37 mouse cellular contexts compared by ENCODE assay signal in genomic region chr19:53399213-53399612, GRCm38 (mm10). TPM values are rescaled to one million over a fixed set of nuclear protein-coding genes. Genes with fewer than 3 reads are reported as not detected.
DNase-seq lines count a peak whose midpoint lies in the region; ATAC-seq lines count a peak whose summit lies in the region.
"Had no signal": no experiment of that assay in that cellular context is flagged by ENCODE, and none has a peak within 500 bp of the region (broad histone marks: within the 10 kb centered on the region; RNA-seq: fewer than 3 reads in every experiment).

No protein-coding gene starts in this region.

- no peaks in the 10 kb centered on the region for H3K36me3 ChIP-seq in forebrain, embryonic 12.5 days (replicated peaks)
- no peaks in the 10 kb centered on the region for H3K36me3 ChIP-seq in midbrain, embryonic 16.5 days (ENCODE audit: control insufficient read depth, insufficient read depth, low read length)
- H3K36me3 ChIP-seq: heart, embryonic 15.5 days; hindbrain, embryonic 13.5 days; liver, embryonic 12.5 days; midbrain, embryonic 10.5 days; midbrain, embryonic 15.5 days; neural tube, embryonic 13.5 days had no signal

- no peak overlapping the region for H3K4me3 ChIP-seq in forebrain, embryonic 12.5 days (replicated peaks)
- no peak overlapping the region for H3K4me3 ChIP-seq in midbrain, embryonic 16.5 days (ENCODE audit: low read depth, low read length)
- H3K4me3 ChIP-seq: gastrocnemius, adult 2 months; heart, embryonic 15.5 days; hindbrain, embryonic 13.5 days; liver, embryonic 12.5 days; midbrain, embryonic 10.5 days; midbrain, embryonic 15.5 days; myocyte; neural tube, embryonic 13.5 days had no signal

- H3K4me2 ChIP-seq in forebrain, embryonic 12.5 days: no peak overlapping the region
- no peak overlapping the region for H3K4me2 ChIP-seq in midbrain, embryonic 16.5 days (ENCODE audit: low read length)
- H3K4me2 ChIP-seq: heart, embryonic 15.5 days; hindbrain, embryonic 13.5 days; liver, embryonic 12.5 days; midbrain, embryonic 15.5 days; neural tube, embryonic 13.5 days had no signal

- no peaks in the 10 kb centered on the region for H3K9me3 ChIP-seq in forebrain, embryonic 12.5 days
- no peaks in the 10 kb centered on the region for H3K9me3 ChIP-seq in midbrain, embryonic 16.5 days (replicated peaks; ENCODE audit: control insufficient read depth, low read length, poor library complexity, severe bottlenecking)
- H3K9me3 ChIP-seq: heart, embryonic 15.5 days; hindbrain, embryonic 13.5 days; liver, embryonic 12.5 days; midbrain, embryonic 15.5 days; neural tube, embryonic 13.5 days had no signal

- no peak overlapping the region for H3K9ac ChIP-seq in forebrain, embryonic 12.5 days
- no peak overlapping the region for H3K9ac ChIP-seq in midbrain, embryonic 16.5 days (ENCODE audit: low read depth, low read length)
- H3K9ac ChIP-seq: heart, embryonic 15.5 days; hindbrain, embryonic 13.5 days; liver, embryonic 12.5 days; liver, postnatal 0 days; midbrain, embryonic 15.5 days; neural tube, embryonic 13.5 days had no signal

- ATAC-seq in hematopoietic stem cell, adult 5-6 weeks (replicated peaks in 1 of 2; ENCODE audit: insufficient read depth in 1 of 2, low FRiP score in 2 of 2, low TSS enrichment in 1 of 2, low read depth in 1 of 2, poor library complexity in 2 of 2, severe bottlenecking in 2 of 2): peak; percentile 58 to 63; a peak in 3 of 4 replicates
- ATAC-seq in monocyte, adult 5-6 weeks (replicated peaks; ENCODE audit: insufficient number of reproducible peaks, low FRiP score, low TSS enrichment, poor library complexity, severe bottlenecking): peak; percentile 52
- ATAC-seq in forebrain, embryonic 12.5 days (ENCODE audit: low FRiP score): no peak
- ATAC-seq in midbrain, embryonic 16.5 days: no peak
- ATAC-seq: forebrain, embryonic 14.5 days; inflammation-experienced regulatory T-cells, adult 6 months; liver, embryonic 12.5 days; liver, postnatal 0 days; lung, postnatal 0 days; midbrain, embryonic 15.5 days had no signal

- H3K27me3 ChIP-seq in forebrain, embryonic 12.5 days: no peaks in the 10 kb centered on the region
- no peaks in the 10 kb centered on the region for H3K27me3 ChIP-seq in midbrain, embryonic 16.5 days (ENCODE audit: control insufficient read depth, insufficient read depth, low read depth, low read length)
- H3K27me3 ChIP-seq: heart, embryonic 15.5 days; hindbrain, embryonic 13.5 days; liver, embryonic 12.5 days; midbrain, embryonic 15.5 days had no signal

- H3K4me1 ChIP-seq in forebrain, embryonic 12.5 days: no peaks in the 10 kb centered on the region
- no peaks in the 10 kb centered on the region for H3K4me1 ChIP-seq in midbrain, embryonic 16.5 days (ENCODE audit: control insufficient read depth, insufficient read depth, low read length)
- H3K4me1 ChIP-seq: heart, embryonic 15.5 days; hindbrain, embryonic 13.5 days; midbrain, embryonic 15.5 days; neural tube, embryonic 13.5 days had no signal

- DNase-seq in cerebellum, adult 9-11 months: peak; percentile 6
- no peak for DNase-seq in cerebellum, adult 11 months
- peak; percentile 21 for DNase-seq in T-cell, adult 2 months (ENCODE audit: low spot score)
- DNase-seq in kidney, adult 18-20 months: no peak
- DNase-seq: adrenal gland, adult 8-10 months; cerebellum, adult 18-20 months; gastrocnemius, adult 2 months; gastrocnemius, postnatal 36 days; heart, postnatal 36 days; kidney, adult 8-10 months; layer of hippocampus, postnatal 36 days; left cerebral cortex, postnatal 4 days; liver, postnatal 0 days; lung, postnatal 4 days; right cerebral cortex, postnatal 14 days had no signal

- H3K27ac ChIP-seq in forebrain, embryonic 12.5 days: no peak overlapping the region
- H3K27ac ChIP-seq in midbrain, embryonic 16.5 days (ENCODE audit: low read length): no peak overlapping the region
- H3K27ac ChIP-seq: gastrocnemius, adult 2 months; heart, embryonic 15.5 days; hindbrain, embryonic 13.5 days; kidney, postnatal 0 days; liver, embryonic 12.5 days; midbrain, embryonic 10.5 days; midbrain, embryonic 15.5 days; neural tube, embryonic 13.5 days had no signal

- WGBS in forebrain, embryonic 12.5 days: 87% methylated on average over 4 of the region's 4 CpGs
- WGBS in midbrain, embryonic 16.5 days: 86% methylated on average over 4 of the region's 4 CpGs

RNA-seq across cellular contexts. Expression of gene Smndc1, which starts 8.8 kb away (rescaled TPM):
- 42.6 and 43.6 TPM in 2 replicates for total RNA-seq in hematopoietic stem cell, adult 5-6 weeks (2017)
- 62.7 to 74.2 TPM (median 74.1 TPM) in 3 replicates for total RNA-seq in monocyte, adult 5-6 weeks (2017)
- polyA plus RNA-seq in forebrain, embryonic 12.5 days (2016; fragmentation: Nextera tagmentation; extraction: Ambion mirVana): 45.4 and 49.6 TPM in 2 replicates
- 31.2 and 32.2 TPM in 2 replicates for polyA plus RNA-seq in midbrain, embryonic 16.5 days (2015; fragmentation: Nextera tagmentation; extraction: Ambion mirVana)

RNA-seq across cellular contexts. Expression of gene Gm10197, which starts 27.6 kb away (rescaled TPM):
- not detected in 2 replicates for total RNA-seq in hematopoietic stem cell, adult 5-6 weeks (2017)
- not detected in 3 replicates for total RNA-seq in monocyte, adult 5-6 weeks (2017)
- polyA plus RNA-seq in forebrain, embryonic 12.5 days (2016; fragmentation: Nextera tagmentation; extraction: Ambion mirVana): 1.7 TPM in 1 of 2 replicates, not detected in the other
- polyA plus RNA-seq in midbrain, embryonic 16.5 days (2015; fragmentation: Nextera tagmentation; extraction: Ambion mirVana): not detected in 2 replicates
- total RNA-seq: adrenal gland, adult 8-10 months; gastrocnemius, adult 2 months; gastrocnemius, postnatal 36 days; heart, postnatal 36 days; layer of hippocampus, postnatal 36 days; left cerebral cortex, postnatal 4 days had no signal
- polyA plus RNA-seq: embryonic facial prominence, embryonic 11.5 days; frontal cortex, adult 2 months; heart, embryonic 15.5 days; hindbrain, embryonic 13.5 days; inflammation-experienced regulatory T-cells, adult 6 months; kidney, postnatal 0 days; large intestine, adult 2 months; limb, embryonic 14.5 days; liver, embryonic 12.5 days; liver, postnatal 0 days; lung, postnatal 0 days; midbrain, embryonic 15.5 days; myocyte; neural tube, embryonic 13.5 days; small intestine, adult 2 months; stomach, embryonic 14.5 days; testis, adult 2 months had no signal

Comparison
In these comparisons a context has a peak if more than half of its experiments do, and no peak if none do; other contexts are left out.
1. DNase-seq: peak in cerebellum, adult 9-11 months (single experiment) and T-cell, adult 2 months (single experiment); none in cerebellum, adult 11 months (single experiment) and kidney, adult 18-20 months (single experiment).
2. ATAC-seq: peak in hematopoietic stem cell, adult 5-6 weeks (2 of 2) and monocyte, adult 5-6 weeks (single experiment); none in forebrain, embryonic 12.5 days (single experiment) and midbrain, embryonic 16.5 days (single experiment).